Mouse (Mus musculus): ENCODE measurements around the gene Sptlc2. TPM values are rescaled to one million over a fixed set of nuclear protein-coding genes. Genes with fewer than 3 reads are reported as not detected.
"Not testable (repeated sequence)": the region's sequence is repeated elsewhere in the genome, so short reads cannot be mapped to it uniquely, and the experiment has no call there.

Sptlc2 gene
- total and polyA plus RNA-seq, 2 experiments from 2014 or later, result 32.8 to 86.9 TPM

DNA sequence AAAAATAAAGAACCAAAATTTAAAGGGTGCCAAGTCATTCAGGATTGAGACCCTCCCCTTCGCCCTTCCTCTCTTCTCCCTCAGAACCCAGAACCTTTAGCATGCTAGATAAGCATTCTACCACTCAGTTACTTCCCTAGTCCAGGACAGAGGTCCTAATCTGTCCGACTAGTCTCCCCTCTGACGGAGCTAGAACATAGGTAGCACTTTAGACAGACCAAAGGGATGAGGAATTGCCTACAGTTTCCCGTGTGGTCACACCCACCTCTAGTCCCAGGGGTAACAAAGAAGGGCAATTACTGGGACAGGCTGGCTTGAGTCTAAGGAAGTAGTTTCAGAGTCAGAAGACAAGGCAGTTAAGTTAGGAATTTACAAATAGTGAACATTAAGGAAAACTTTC, 60.1 kb downstream of the Sptlc2 start:
- no peak for ATAC-seq

DNA sequence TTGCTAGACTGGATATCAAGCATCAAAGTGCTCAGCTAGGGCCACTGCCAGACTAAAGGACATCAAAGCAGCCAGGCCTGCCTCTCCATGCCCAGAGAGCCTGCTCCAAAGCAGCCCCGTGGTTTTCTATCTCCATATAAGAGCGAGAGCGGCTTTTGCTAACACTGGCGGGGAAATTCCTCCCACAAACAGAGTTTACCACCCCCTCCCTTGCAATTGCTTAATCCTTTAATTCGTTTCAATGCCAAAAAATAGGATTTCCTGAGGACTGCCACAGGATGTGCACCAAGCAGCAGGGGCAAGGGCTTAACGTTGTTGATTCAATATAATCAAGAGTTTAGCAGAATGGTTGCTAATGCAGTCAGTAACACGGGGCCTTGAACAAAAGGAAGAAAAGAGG, 60.5 kb downstream of the Sptlc2 start:
- DNase-seq (ENCODE audit: low spot score), result peak; percentile 54

More for the DNA sequence above, 60.1 kb downstream of the Sptlc2 start:
- H3K4me1 ChIP-seq (ENCODE audit: insufficient read depth, low read length), result 0 out of 2 replicates have a peak, but pooled peaks cover 4% of the 10 kb centered on the region
- DNase-seq (ENCODE audit: low spot score), result no peak
- H3K36me3 ChIP-seq (ENCODE audit: insufficient read depth, low read length), result no peaks in the 10 kb centered on the region; the same call in 1 of the 2 replicates
- no peaks in the 10 kb centered on the region for H3K27me3 ChIP-seq (ENCODE audit: insufficient read depth, low read length)
- no peak overlapping the region for H3K4me2 ChIP-seq (ENCODE audit: low read depth, low read length)
- no peaks in the 10 kb centered on the region for H3K9me3 ChIP-seq (ENCODE audit: low read length)
- H3K27ac ChIP-seq, result no peak overlapping the region
- 32% methylated on average over 4 of the region's 4 CpGs for WGBS
- no peak overlapping the region for H3K4me3 ChIP-seq (ENCODE audit: low read length)
- no peak for TF ChIP-seq CTCF (IDR thresholded peaks at IDR 0.05; ENCODE audit: low read depth)
- H3K9ac ChIP-seq (replicated peaks; ENCODE audit: low read length), result no peak overlapping the region

DNA sequence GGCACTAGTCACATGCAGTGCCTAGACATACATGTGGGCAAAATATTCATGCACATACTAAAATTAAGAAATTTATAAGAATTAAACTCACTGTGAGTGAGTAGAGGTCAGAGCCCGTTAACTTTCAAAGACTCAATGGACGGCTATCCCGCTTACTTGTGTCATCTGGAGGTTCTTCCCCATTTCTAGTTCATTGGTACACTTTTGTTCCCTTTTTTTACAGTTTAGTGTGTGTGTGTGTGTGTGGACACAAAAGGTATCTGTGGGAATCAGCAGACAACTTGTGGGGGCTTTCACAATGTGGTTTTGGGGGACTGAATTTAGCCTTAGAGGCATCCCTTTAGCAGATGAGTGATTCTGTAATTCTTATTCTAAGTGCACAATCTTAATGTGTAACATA, 62.7 kb downstream of the Sptlc2 start:
- 94% methylated on average over 3 of the region's 3 CpGs for WGBS
- no peak for DNase-seq (ENCODE audit: low spot score)

More for the DNA sequence above, 60.5 kb downstream of the Sptlc2 start:
- Histone ChIP-seq H3K4me2 (ENCODE audit: low read depth, low read length) (no peak overlapping the region), H3K27ac (no peak overlapping the region), H3K9me3 (ENCODE audit: low read length) (no peaks in the 10 kb centered on the region), H3K27me3 (ENCODE audit: insufficient read depth, low read length) (no peaks in the 10 kb centered on the region), H3K4me3 (ENCODE audit: low read length) (no peak overlapping the region), H3K4me1 (ENCODE audit: insufficient read depth, low read length) (0 out of 2 replicates have a peak, but pooled peaks cover 4% of the 10 kb centered on the region), H3K36me3 (ENCODE audit: insufficient read depth, low read length) (no peaks in the 10 kb centered on the region; the same call in 1 of the 2 replicates), H3K9ac (replicated peaks; ENCODE audit: low read length) (0 out of 2 replicates have a peak overlapping the region, but pooled peaks have one; percentile 14)
- no peak for TF ChIP-seq CTCF (IDR thresholded peaks at IDR 0.05; ENCODE audit: low read depth)
- WGBS, result 17% methylated on average over 7 of the region's 7 CpGs
- ATAC-seq, result peak; percentile 41; the same call in 1 of the 2 replicates

DNA sequence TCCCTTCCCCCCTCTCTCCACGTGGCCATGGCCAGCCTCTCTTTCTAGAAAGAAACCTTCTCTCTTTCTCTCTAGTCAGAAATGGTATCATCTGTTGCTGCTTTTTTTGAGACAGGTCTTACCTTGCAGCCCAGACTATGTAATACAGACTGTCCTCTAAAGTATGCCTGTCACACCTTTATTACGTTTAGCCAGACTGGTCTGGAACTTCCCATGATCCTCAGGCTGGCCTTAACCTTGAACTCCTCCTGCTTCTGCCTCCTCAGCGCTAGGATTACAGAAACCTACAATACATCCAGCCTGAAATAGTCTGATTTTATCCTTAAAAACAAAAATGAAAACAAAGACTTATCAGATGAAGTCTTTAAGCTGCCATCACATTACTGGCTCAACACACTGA, 68.9 kb downstream of the Sptlc2 start:
- Histone ChIP-seq H3K4me3 (ENCODE audit: low read length) (no peak overlapping the region), H3K9me3 (ENCODE audit: low read length) (no peaks in the 10 kb centered on the region), H3K4me1 (ENCODE audit: insufficient read depth, low read length) (no peaks in the 10 kb centered on the region), H3K27me3 (ENCODE audit: insufficient read depth, low read length) (no peaks in the 10 kb centered on the region), H3K27ac (no peak overlapping the region), H3K9ac (replicated peaks; ENCODE audit: low read length) (no peak overlapping the region), H3K4me2 (ENCODE audit: low read depth, low read length) (no peak overlapping the region), H3K36me3 (ENCODE audit: insufficient read depth, low read length) (no peaks in the 10 kb centered on the region; the same call in 1 of the 2 replicates)
- DNase-seq (ENCODE audit: low spot score) (no peak), ATAC-seq (no peak)
- 92% methylated on average over 3 of the region's 3 CpGs for WGBS
- TF ChIP-seq CTCF (IDR thresholded peaks at IDR 0.05; ENCODE audit: low read depth), result no peak

More for the DNA sequence above, 62.7 kb downstream of the Sptlc2 start:
- no peaks in the 10 kb centered on the region for H3K27me3 ChIP-seq (ENCODE audit: insufficient read depth, low read length)
- H3K9me3 ChIP-seq (ENCODE audit: low read length), result no peaks in the 10 kb centered on the region
- no peaks in the 10 kb centered on the region; the same call in 1 of the 2 replicates for H3K36me3 ChIP-seq (ENCODE audit: insufficient read depth, low read length)
- H3K4me2 ChIP-seq (ENCODE audit: low read depth, low read length), result no peak overlapping the region
- no peak for ATAC-seq
- H3K27ac ChIP-seq, result no peak overlapping the region
- H3K4me3 ChIP-seq (ENCODE audit: low read length), result no peak overlapping the region
- no peak for TF ChIP-seq CTCF (IDR thresholded peaks at IDR 0.05; ENCODE audit: low read depth)
- H3K4me1 ChIP-seq (ENCODE audit: insufficient read depth, low read length), result no peaks in the 10 kb centered on the region
- H3K9ac ChIP-seq (replicated peaks; ENCODE audit: low read length), result no peak overlapping the region

DNA sequence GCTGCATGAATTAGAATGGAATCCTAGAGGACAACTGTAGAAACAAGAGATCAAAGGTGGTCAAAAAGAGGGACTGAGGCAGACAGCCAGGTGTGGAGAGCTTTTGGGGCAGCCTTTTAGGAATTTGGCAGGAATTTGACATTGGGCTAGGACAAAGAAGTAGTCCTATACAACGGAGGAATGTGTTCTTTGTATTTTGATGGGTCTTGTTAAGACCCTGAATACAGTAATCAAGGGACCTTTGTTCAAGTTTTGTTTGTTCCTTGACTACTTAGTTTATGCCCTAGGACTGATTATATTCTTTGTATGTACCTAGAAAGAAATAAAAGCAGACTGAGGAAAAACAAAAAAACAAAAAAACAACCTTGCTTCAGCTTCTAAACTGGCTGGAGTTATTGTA, 70.2 kb downstream of the Sptlc2 start:
- TF ChIP-seq CTCF (IDR thresholded peaks at IDR 0.05; ENCODE audit: low read depth), result no peak
- ATAC-seq (no peak), DNase-seq (ENCODE audit: low spot score) (no peak)
- Histone ChIP-seq H3K4me2 (ENCODE audit: low read depth, low read length) (no peak overlapping the region), H3K9ac (replicated peaks; ENCODE audit: low read length) (no peak overlapping the region), H3K27ac (no peak overlapping the region), H3K27me3 (ENCODE audit: insufficient read depth, low read length) (no peaks in the 10 kb centered on the region), H3K36me3 (ENCODE audit: insufficient read depth, low read length) (0 out of 2 replicates have a peak, but pooled peaks cover 2% of the 10 kb centered on the region), H3K9me3 (ENCODE audit: low read length) (no peaks in the 10 kb centered on the region), H3K4me1 (ENCODE audit: insufficient read depth, low read length) (no peaks in the 10 kb centered on the region), H3K4me3 (ENCODE audit: low read length) (no peak overlapping the region)
- WGBS, result 63% methylated on average over 1 of the region's 1 CpGs

DNA sequence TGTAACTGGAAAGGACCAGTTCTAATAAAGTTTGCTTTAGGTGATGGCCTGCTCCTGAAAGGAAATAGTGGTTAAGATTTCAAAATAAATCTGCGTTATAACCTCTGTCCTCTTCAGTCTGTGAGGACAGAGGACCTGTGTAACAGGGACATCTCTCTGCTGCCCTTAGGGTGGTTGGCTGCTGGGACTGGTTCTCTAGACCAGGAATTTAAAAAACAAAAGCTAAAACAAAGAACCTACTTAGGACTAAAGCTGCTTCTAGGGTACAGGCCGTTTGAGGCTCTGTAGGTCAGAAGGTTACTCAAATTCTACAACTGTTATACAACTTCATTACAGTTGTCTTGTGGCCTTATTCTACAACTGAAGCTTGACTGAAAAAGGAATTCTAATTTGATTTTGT, 75.1 kb downstream of the Sptlc2 start:
- Histone ChIP-seq H3K9me3 (ENCODE audit: low read length) (no peaks in the 10 kb centered on the region), H3K4me1 (ENCODE audit: insufficient read depth, low read length) (no peaks in the 10 kb centered on the region), H3K27ac (no peak overlapping the region), H3K27me3 (ENCODE audit: insufficient read depth, low read length) (no peaks in the 10 kb centered on the region), H3K9ac (replicated peaks; ENCODE audit: low read length) (no peak overlapping the region), H3K4me3 (ENCODE audit: low read length) (no peak overlapping the region), H3K36me3 (ENCODE audit: insufficient read depth, low read length) (peaks cover 17% of the 10 kb centered on the region; the same call in 1 of the 2 replicates), H3K4me2 (ENCODE audit: low read depth, low read length) (no peak overlapping the region)
- WGBS, result 59% methylated on average over 2 of the region's 2 CpGs
- DNase-seq (ENCODE audit: low spot score) (no peak), ATAC-seq (no peak)
- TF ChIP-seq CTCF (IDR thresholded peaks at IDR 0.05; ENCODE audit: low read depth), result no peak

DNA sequence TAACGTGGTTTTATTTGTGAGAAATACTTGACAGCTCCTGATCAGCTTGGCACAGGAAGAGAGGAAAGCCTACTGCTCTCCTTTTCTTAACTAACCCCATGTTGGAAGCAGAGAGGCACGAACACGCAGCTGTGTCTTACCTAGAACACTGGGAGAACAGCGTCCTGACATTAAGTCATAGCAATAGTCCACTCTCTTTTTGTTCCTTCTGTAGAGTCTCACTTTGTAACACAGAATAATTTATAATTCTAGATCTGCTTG, 81.6 kb downstream of the Sptlc2 start:
- WGBS, result 61% methylated on average over 4 of the region's 4 CpGs
- peaks cover 19% of the 10 kb centered on the region; the same call in 1 of the 2 replicates for H3K36me3 ChIP-seq (ENCODE audit: insufficient read depth, low read length)
- H3K27ac ChIP-seq; H3K27me3 ChIP-seq (ENCODE audit: insufficient read depth, low read length); DNase-seq (ENCODE audit: low spot score); H3K4me2 ChIP-seq (ENCODE audit: low read depth, low read length); H3K4me3 ChIP-seq (ENCODE audit: low read length); H3K9me3 ChIP-seq (ENCODE audit: low read length); H3K4me1 ChIP-seq (ENCODE audit: insufficient read depth, low read length); H3K9ac ChIP-seq (replicated peaks; ENCODE audit: low read length): not testable (repeated sequence)
- ATAC-seq, result 0 out of 2 replicates have a peak, but pooled peaks have one; percentile 12

Measured in hindbrain, postnatal 0 days (tissue).